Mouse (Mus musculus): ENCODE results near the gene Pigq.

- TF ChIP-seq GATA1 (IDR thresholded peaks at IDR 0.05; ENCODE audit: borderline replicate concordance, low read length) (no peak), FLI1 (IDR thresholded peaks at IDR 0.05; ENCODE audit: low read length) (no peak)
Measured at GRCm38 (mm10) chr17:25895891-25896290, 48.8 kb downstream of the Pigq start.

All from megakaryocyte, embryonic 14.5 days (primary cell).